18 mouse cellular contexts compared by ENCODE assay signal in genomic region chr4:70035912-70036311, GRCm38 (mm10).
DNase-seq lines count a peak whose midpoint lies in the region; ATAC-seq lines count a peak whose summit lies in the region.
"Had no signal": no experiment of that assay in that cellular context is flagged by ENCODE, and none has a peak within 500 bp of the region (broad histone marks: within the 10 kb centered on the region; RNA-seq: fewer than 3 reads in every experiment).

No protein-coding gene starts in this region.

- peak; percentile 72 for ATAC-seq in forebrain, embryonic 14.5 days
- peak; percentile 63; the same call in 1 of the 2 replicates for ATAC-seq in hindbrain, embryonic 15.5 days (ENCODE audit: low FRiP score, low read depth)
- no peak for ATAC-seq in hindbrain, embryonic 14.5 days (ENCODE audit: low FRiP score)
- ATAC-seq in forebrain, embryonic 16.5 days, result peak; percentile 73

- H3K36me3 ChIP-seq in forebrain, embryonic 14.5 days (ENCODE audit: control insufficient read depth, insufficient read depth, low read length), result no peaks in the 10 kb centered on the region
- no peaks in the 10 kb centered on the region for H3K36me3 ChIP-seq in forebrain, embryonic 10.5 days (replicated peaks)
- H3K36me3 ChIP-seq in hindbrain, embryonic 15.5 days, result no peaks in the 10 kb centered on the region
- H3K36me3 ChIP-seq in hindbrain, embryonic 14.5 days (replicated peaks; ENCODE audit: control insufficient read depth, insufficient read depth), result no peaks in the 10 kb centered on the region
- H3K36me3 ChIP-seq in forebrain, embryonic 16.5 days (ENCODE audit: control insufficient read depth, insufficient read depth), result no peaks in the 10 kb centered on the region
- H3K36me3 ChIP-seq: hindbrain, embryonic 13.5 days; neural tube, embryonic 12.5 days had no signal

- intact Hi-C loops in left cerebral cortex, postnatal 4 days (cut with DNase I), result no loop called here

- no peak for DNase-seq in forebrain, embryonic 14.5 days (ENCODE audit: low spot score)
- DNase-seq in forebrain, embryonic 10.5 days (ENCODE audit: extremely low spot score, low spot score), result no peak
- no peak for DNase-seq in hindbrain, embryonic 14.5 days (ENCODE audit: low spot score)
- peak; percentile 36 for DNase-seq in left cerebral cortex, postnatal 4 days
- DNase-seq in thymus, postnatal 25 days, result no peak
- DNase-seq: adrenal gland, adult 8-10 months; B cell, adult 2 months; cerebellum, adult 18-20 months; heart, postnatal 14 days; kidney, adult 11 months; kidney, postnatal 10 days; layer of hippocampus, adult 9-11 months; lung, adult 2 months; lung, postnatal 36 days had no signal

- H3K27ac ChIP-seq in forebrain, embryonic 14.5 days (ENCODE audit: low read depth, low read length), result no peak overlapping the region
- H3K27ac ChIP-seq in forebrain, embryonic 10.5 days, result no peak overlapping the region
- no peak overlapping the region for H3K27ac ChIP-seq in hindbrain, embryonic 15.5 days (replicated peaks)
- H3K27ac ChIP-seq in hindbrain, embryonic 14.5 days, result no peak overlapping the region
- no peak overlapping the region for H3K27ac ChIP-seq in forebrain, embryonic 16.5 days (ENCODE audit: low read length)
- H3K27ac ChIP-seq: hindbrain, embryonic 13.5 days; neural tube, embryonic 12.5 days had no signal

- H3K9ac ChIP-seq in forebrain, embryonic 14.5 days (ENCODE audit: low read length), result no peak overlapping the region
- H3K9ac ChIP-seq in hindbrain, embryonic 15.5 days, result no peak overlapping the region
- no peak overlapping the region for H3K9ac ChIP-seq in hindbrain, embryonic 14.5 days
- H3K9ac ChIP-seq in forebrain, embryonic 16.5 days (replicated peaks; ENCODE audit: low read depth, low read length), result no peak overlapping the region
- H3K9ac ChIP-seq: hindbrain, embryonic 13.5 days; neural tube, embryonic 12.5 days had no signal

- no peaks in the 10 kb centered on the region for H3K9me3 ChIP-seq in forebrain, embryonic 14.5 days (replicated peaks; ENCODE audit: control insufficient read depth, low read length)
- H3K9me3 ChIP-seq in forebrain, embryonic 10.5 days, result no peaks in the 10 kb centered on the region
- H3K9me3 ChIP-seq in hindbrain, embryonic 15.5 days, result no peaks in the 10 kb centered on the region
- no peaks in the 10 kb centered on the region for H3K9me3 ChIP-seq in hindbrain, embryonic 14.5 days (ENCODE audit: control insufficient read depth, low read length)
- H3K9me3 ChIP-seq in forebrain, embryonic 16.5 days (ENCODE audit: control insufficient read depth, low read length), result no peaks in the 10 kb centered on the region
- H3K9me3 ChIP-seq: hindbrain, embryonic 13.5 days; neural tube, embryonic 12.5 days had no signal

- 41% methylated on average over 1 of the region's 1 CpGs for WGBS in forebrain, embryonic 14.5 days
- WGBS in forebrain, embryonic 10.5 days, result 69% methylated on average over 1 of the region's 1 CpGs
- 68% methylated on average over 1 of the region's 1 CpGs for WGBS in hindbrain, embryonic 15.5 days
- 79% methylated on average over 1 of the region's 1 CpGs for WGBS in hindbrain, embryonic 14.5 days
- WGBS in forebrain, embryonic 16.5 days, result 61% methylated on average over 1 of the region's 1 CpGs

- no peaks in the 10 kb centered on the region for H3K4me1 ChIP-seq in forebrain, embryonic 14.5 days (ENCODE audit: control insufficient read depth, insufficient read depth, low read length)
- H3K4me1 ChIP-seq in forebrain, embryonic 10.5 days, result no peaks in the 10 kb centered on the region
- H3K4me1 ChIP-seq in hindbrain, embryonic 15.5 days (replicated peaks), result no peaks in the 10 kb centered on the region
- no peaks in the 10 kb centered on the region for H3K4me1 ChIP-seq in hindbrain, embryonic 14.5 days (replicated peaks; ENCODE audit: control insufficient read depth, insufficient read depth, low read length)
- H3K4me1 ChIP-seq in forebrain, embryonic 16.5 days (replicated peaks; ENCODE audit: control insufficient read depth, insufficient read depth, low read length), result no peaks in the 10 kb centered on the region
- H3K4me1 ChIP-seq: hindbrain, embryonic 13.5 days; neural tube, embryonic 12.5 days had no signal

- no peak overlapping the region for H3K4me3 ChIP-seq in forebrain, embryonic 14.5 days (ENCODE audit: low read depth, low read length)
- no peak overlapping the region for H3K4me3 ChIP-seq in forebrain, embryonic 10.5 days
- no peak overlapping the region for H3K4me3 ChIP-seq in hindbrain, embryonic 15.5 days
- no peak overlapping the region for H3K4me3 ChIP-seq in hindbrain, embryonic 14.5 days (replicated peaks; ENCODE audit: low read length)
- no peak overlapping the region for H3K4me3 ChIP-seq in forebrain, embryonic 16.5 days (replicated peaks; ENCODE audit: low read length)
- H3K4me3 ChIP-seq: hindbrain, embryonic 13.5 days; neural tube, embryonic 12.5 days had no signal

- no peaks in the 10 kb centered on the region for H3K27me3 ChIP-seq in forebrain, embryonic 14.5 days (replicated peaks; ENCODE audit: control insufficient read depth, insufficient read depth, low read length)
- H3K27me3 ChIP-seq in forebrain, embryonic 10.5 days (ENCODE audit: poor library complexity, severe bottlenecking), result no peaks in the 10 kb centered on the region
- no peaks in the 10 kb centered on the region for H3K27me3 ChIP-seq in hindbrain, embryonic 15.5 days
- no peaks in the 10 kb centered on the region for H3K27me3 ChIP-seq in hindbrain, embryonic 14.5 days (ENCODE audit: control insufficient read depth, insufficient read depth, low read length)
- no peaks in the 10 kb centered on the region for H3K27me3 ChIP-seq in forebrain, embryonic 16.5 days (replicated peaks; ENCODE audit: control insufficient read depth, insufficient read depth, low read length)
- H3K27me3 ChIP-seq: hindbrain, embryonic 13.5 days; neural tube, embryonic 12.5 days had no signal

- H3K4me2 ChIP-seq in forebrain, embryonic 14.5 days (ENCODE audit: low read length), result no peak overlapping the region
- H3K4me2 ChIP-seq in hindbrain, embryonic 15.5 days, result no peak overlapping the region
- no peak overlapping the region for H3K4me2 ChIP-seq in hindbrain, embryonic 14.5 days (replicated peaks)
- H3K4me2 ChIP-seq in forebrain, embryonic 16.5 days (ENCODE audit: low read length), result no peak overlapping the region
- H3K4me2 ChIP-seq: hindbrain, embryonic 13.5 days; neural tube, embryonic 12.5 days had no signal
